In genomic region chr4:155151845-155152244, GRCm38 (mm10) we compare ENCODE assay signal across 10 mouse cellular contexts.
DNase-seq lines count a peak whose midpoint lies in the region; ATAC-seq and TF ChIP-seq lines count a peak whose summit lies in the region.
"Had no signal": no experiment of that assay in that cellular context is flagged by ENCODE, and none has a peak within 500 bp of the region (broad histone marks: within the 10 kb centered on the region; RNA-seq: fewer than 3 reads in every experiment).

No protein-coding gene starts in this region.

- H3K4me3 ChIP-seq in heart, embryonic 11.5 days (ENCODE audit: low read depth, low read length), result no peak overlapping the region
- H3K4me3 ChIP-seq in spleen, adult 2 months (ENCODE audit: extremely low read depth, insufficient read depth, insufficient read length), result no peak overlapping the region
- H3K4me3 ChIP-seq in limb, embryonic 15.5 days, result no peak overlapping the region

- peaks cover 19% of the 10 kb centered on the region for H3K4me1 ChIP-seq in heart, embryonic 11.5 days (ENCODE audit: control insufficient read depth, insufficient read depth, low read length)
- peaks cover 17% of the 10 kb centered on the region; the same call in 1 of the 2 replicates for H3K4me1 ChIP-seq in spleen, adult 2 months (ENCODE audit: control insufficient read depth, insufficient read depth, insufficient read length)
- H3K4me1 ChIP-seq in limb, embryonic 15.5 days, result peaks cover 60% of the 10 kb centered on the region

- TF ChIP-seq CTCF in spleen, adult 2 months (IDR thresholded peaks at IDR 0.05; ENCODE audit: extremely low read depth, insufficient read depth, insufficient read length, insufficient replicate concordance), result no peak

- H3K9ac ChIP-seq in heart, embryonic 11.5 days (ENCODE audit: low read depth, low read length), result 0 out of 2 replicates have a peak overlapping the region, but pooled peaks have one; percentile 60
- H3K9ac ChIP-seq in limb, embryonic 15.5 days, result no peak overlapping the region

- peak overlapping the region; percentile 76; the same call in 1 of the 2 replicates for H3K4me2 ChIP-seq in heart, embryonic 11.5 days
- H3K4me2 ChIP-seq in limb, embryonic 15.5 days, result peak overlapping the region; percentile 85; the same call in 1 of the 2 replicates

- peaks cover 6% of the 10 kb centered on the region for H3K36me3 ChIP-seq in heart, embryonic 11.5 days (ENCODE audit: control insufficient read depth, insufficient read depth, low read length)
- peaks cover 8% of the 10 kb centered on the region for H3K36me3 ChIP-seq in spleen, adult 2 months (ENCODE audit: control insufficient read depth, insufficient read depth, low read length)
- peaks cover 38% of the 10 kb centered on the region for H3K36me3 ChIP-seq in limb, embryonic 15.5 days

- intact Hi-C loops in heart, postnatal 25 days (cut with DNase I), result loop anchor here (5.0 kb wide), 1 partner anchor 65 kb away; no protein-coding TSS in a partner anchor

- no peak for DNase-seq in heart, postnatal 25 days (ENCODE audit: low spot score)
- DNase-seq in spleen, adult 2 months (ENCODE audit: low read depth in 1 of 2, low spot score in 2 of 2), result no peak
- DNase-seq in spleen, postnatal 4 days (ENCODE audit: low spot score in 2 of 2), result no peak
- no peak for DNase-seq in urinary bladder, adult 2 months (ENCODE audit: low spot score)
- no peak for DNase-seq in spleen, postnatal 14 days (ENCODE audit: low spot score in 2 of 2)
- DNase-seq in kidney, adult 9 months, result no peak
- DNase-seq: right cerebral cortex, adult 18-20 months had no signal

- WGBS in heart, embryonic 11.5 days (ENCODE audit: insufficient replicate concordance), result 24% methylated on average over 4 of the region's 4 CpGs
- 60% methylated on average over 4 of the region's 4 CpGs for WGBS in spleen, adult 2 months
- WGBS in limb, embryonic 15.5 days, result 57% methylated on average over 4 of the region's 4 CpGs

- H3K9me3 ChIP-seq in heart, embryonic 11.5 days (replicated peaks; ENCODE audit: control insufficient read depth, low read length), result no peaks in the 10 kb centered on the region
- no peaks in the 10 kb centered on the region for H3K9me3 ChIP-seq in limb, embryonic 15.5 days

- no peak for TF ChIP-seq POLR2A in spleen, adult 2 months (IDR thresholded peaks at IDR 0.05; ENCODE audit: low read depth, low read length)

- no peaks in the 10 kb centered on the region for H3K27me3 ChIP-seq in heart, embryonic 11.5 days (ENCODE audit: control insufficient read depth, insufficient read depth, low read length)
- no peaks in the 10 kb centered on the region for H3K27me3 ChIP-seq in spleen, adult 2 months (ENCODE audit: control insufficient read depth, insufficient read depth, low read length)
- no peaks in the 10 kb centered on the region for H3K27me3 ChIP-seq in limb, embryonic 15.5 days
- H3K27me3 ChIP-seq: CH12.LX had no signal

- no peak for ATAC-seq in heart, embryonic 11.5 days (replicated peaks; ENCODE audit: insufficient number of reproducible peaks, low FRiP score, low TSS enrichment)
- no peak for ATAC-seq in limb, embryonic 15.5 days (ENCODE audit: insufficient number of reproducible peaks, low FRiP score, low TSS enrichment, low read depth)

- H3K27ac ChIP-seq in heart, embryonic 11.5 days (ENCODE audit: low read depth, low read length), result no peak overlapping the region; the same call in 1 of the 2 replicates
- peak overlapping the region; percentile 21; the same call in 1 of the 2 replicates for H3K27ac ChIP-seq in spleen, adult 2 months (ENCODE audit: insufficient read depth, low read length)
- H3K27ac ChIP-seq in limb, embryonic 15.5 days, result peak overlapping the region; percentile 95; the same call in 1 of the 2 replicates
